Mouse (Mus musculus): ENCODE data around the gene Klra7. TPM values are rescaled to one million over a fixed set of nuclear protein-coding genes. Genes with fewer than 3 reads are reported as not detected.
"Not testable (repeated sequence)": the region's sequence is repeated elsewhere in the genome, so short reads cannot be mapped to it uniquely, and the experiment has no call there.

The Klra7 gene
- not detected in 2 replicates for polyA plus RNA-seq (2015; fragmentation: Nextera tagmentation; extraction: Ambion mirVana)

- ATAC-seq, result no peak
- H3K27me3 ChIP-seq (replicated peaks; ENCODE audit: insufficient read depth, low read length), result no peaks in the 10 kb centered on the region
- no peak within 1 kb of the TSS for H3K27ac ChIP-seq (ENCODE audit: low read length)
- H3K4me2 ChIP-seq (replicated peaks; ENCODE audit: low read depth, low read length), result no peak within 1 kb of the TSS
- no peaks in the 10 kb centered on the region for H3K36me3 ChIP-seq (ENCODE audit: insufficient read depth, low read length)
- no peak within 1 kb of the TSS for H3K9ac ChIP-seq (replicated peaks; ENCODE audit: low read depth)
- no peaks in the 10 kb centered on the region for H3K9me3 ChIP-seq (ENCODE audit: low read length)
- H3K4me1 ChIP-seq (ENCODE audit: insufficient read depth, low read depth, low read length), result no peaks in the 10 kb centered on the region
- no peak for DNase-seq (ENCODE audit: low spot score)
- TF ChIP-seq EP300 (IDR thresholded peaks at IDR 0.05) (no peak), CTCF (IDR thresholded peaks at IDR 0.05) (no peak)
- no peak within 1 kb of the TSS for H3K4me3 ChIP-seq (ENCODE audit: low read depth, low read length)
Measured at GRCm38 (mm10) chr6:130233222-130233621, at the start of gene Klra7. TSS of gene Klra7 (minus strand) at chr6:130233322.

DNA sequence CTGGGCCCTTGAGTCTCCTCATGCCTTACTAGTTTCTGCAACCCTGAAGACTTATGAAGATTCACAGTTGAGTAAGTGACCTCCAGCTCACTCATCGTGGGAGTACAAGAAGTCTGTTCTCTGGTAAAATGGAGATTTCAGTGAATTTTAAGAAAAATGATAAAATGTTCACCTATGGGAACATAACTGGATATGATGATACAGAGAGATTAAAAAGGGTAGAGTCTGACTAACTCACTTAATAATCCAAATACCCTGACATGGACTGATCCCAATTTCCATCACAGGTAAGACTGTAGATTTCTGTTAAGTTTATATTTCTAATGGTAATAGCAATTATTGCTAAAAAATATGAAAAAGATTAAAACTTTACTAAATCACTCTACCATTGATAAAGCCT is 48.7 kb upstream of the Klra7 start, which contains the start of gene Klra10:
Gene Klra10 (minus strand): TSS at position 101 of the 400 bp plus-strand sequence.
- H3K9me3 ChIP-seq (ENCODE audit: low read length); H3K27me3 ChIP-seq (replicated peaks; ENCODE audit: insufficient read depth, low read length); H3K4me1 ChIP-seq (ENCODE audit: insufficient read depth, low read depth, low read length); H3K4me2 ChIP-seq (replicated peaks; ENCODE audit: low read depth, low read length); H3K27ac ChIP-seq (ENCODE audit: low read length); DNase-seq (ENCODE audit: low spot score); H3K36me3 ChIP-seq (ENCODE audit: insufficient read depth, low read length); ATAC-seq; H3K4me3 ChIP-seq (ENCODE audit: low read depth, low read length); H3K9ac ChIP-seq (replicated peaks; ENCODE audit: low read depth): not testable (repeated sequence)
- WGBS, result 68% methylated on average over 1 of the region's 1 CpGs

GRCm38 (mm10) chr6:130255326-130255725 is 22.2 kb upstream of the Klra7 start:
- 83% methylated on average over 2 of the region's 2 CpGs for WGBS
- TF ChIP-seq EP300 (IDR thresholded peaks at IDR 0.05), result no peak
- no peak for TF ChIP-seq CTCF (IDR thresholded peaks at IDR 0.05)
- H3K4me2 ChIP-seq (replicated peaks; ENCODE audit: low read depth, low read length), result no peak overlapping the region
- no peaks in the 10 kb centered on the region for H3K27me3 ChIP-seq (replicated peaks; ENCODE audit: insufficient read depth, low read length)
- H3K4me1 ChIP-seq (ENCODE audit: insufficient read depth, low read depth, low read length), result no peaks in the 10 kb centered on the region
- ATAC-seq (no peak), DNase-seq (ENCODE audit: low spot score) (no peak)
- H3K9ac ChIP-seq (replicated peaks; ENCODE audit: low read depth), result no peak overlapping the region
- H3K36me3 ChIP-seq (ENCODE audit: insufficient read depth, low read length), result no peaks in the 10 kb centered on the region
- no peaks in the 10 kb centered on the region; the same call in 1 of the 2 replicates for H3K9me3 ChIP-seq (ENCODE audit: low read length)
- H3K27ac ChIP-seq (ENCODE audit: low read length), result no peak overlapping the region
- H3K4me3 ChIP-seq (ENCODE audit: low read depth, low read length), result no peak overlapping the region

DNA sequence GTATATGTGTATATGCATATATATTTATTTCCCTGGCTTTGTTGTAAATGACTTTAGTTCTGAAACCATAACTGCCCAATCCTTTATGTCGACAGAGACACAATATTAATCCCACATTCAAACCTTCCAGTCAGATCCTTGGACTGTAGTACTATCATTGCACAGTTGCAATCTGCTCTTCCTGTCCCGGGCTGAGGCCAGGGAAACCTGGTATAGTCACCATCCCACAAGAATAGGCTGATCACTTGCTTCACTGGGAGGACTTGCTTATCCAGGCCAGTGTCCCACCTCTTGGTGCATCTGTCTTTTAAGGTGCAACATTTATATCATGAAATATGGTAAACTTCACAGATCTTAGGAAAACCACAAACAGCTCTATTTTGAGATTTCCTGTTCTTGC is 4.4 kb upstream of the Klra7 start:
- DNase-seq (ENCODE audit: low spot score) (no peak), ATAC-seq (no peak)
- TF ChIP-seq CTCF (IDR thresholded peaks at IDR 0.05) (no peak), EP300 (IDR thresholded peaks at IDR 0.05) (no peak)
- H3K27me3 ChIP-seq (replicated peaks; ENCODE audit: insufficient read depth, low read length), result no peaks in the 10 kb centered on the region
- H3K4me1 ChIP-seq (ENCODE audit: insufficient read depth, low read depth, low read length), result no peaks in the 10 kb centered on the region
- no peak overlapping the region for H3K4me3 ChIP-seq (ENCODE audit: low read depth, low read length)
- no peak overlapping the region for H3K4me2 ChIP-seq (replicated peaks; ENCODE audit: low read depth, low read length)
- H3K9ac ChIP-seq (replicated peaks; ENCODE audit: low read depth), result no peak overlapping the region
- no peaks in the 10 kb centered on the region for H3K9me3 ChIP-seq (ENCODE audit: low read length)
- no peaks in the 10 kb centered on the region for H3K36me3 ChIP-seq (ENCODE audit: insufficient read depth, low read length)
- H3K27ac ChIP-seq (ENCODE audit: low read length), result no peak overlapping the region
- 62% methylated on average over 2 of the region's 2 CpGs for WGBS

DNA sequence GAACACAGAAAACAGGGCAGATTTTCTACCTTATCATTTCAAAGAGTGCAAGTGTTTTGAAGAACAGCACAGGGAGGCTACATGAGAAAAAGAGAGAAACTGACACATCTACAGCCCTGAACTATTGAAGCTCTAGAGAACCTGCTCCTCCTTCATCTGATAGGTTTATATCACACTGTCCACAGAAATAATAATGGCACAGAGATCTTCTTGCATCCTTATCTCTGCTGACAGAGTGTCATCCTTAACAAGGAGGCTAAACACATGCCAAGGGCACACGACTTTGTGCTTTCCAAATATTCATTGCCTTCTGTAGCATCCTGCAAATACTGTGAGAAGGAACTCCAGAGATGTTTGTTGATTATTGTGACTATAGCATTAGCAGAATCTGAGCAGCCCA is 3.5 kb upstream of the Klra7 start:
- H3K4me3 ChIP-seq (ENCODE audit: low read depth, low read length), result no peak overlapping the region
- TF ChIP-seq EP300 (IDR thresholded peaks at IDR 0.05) (no peak), CTCF (IDR thresholded peaks at IDR 0.05) (no peak)
- H3K4me1 ChIP-seq (ENCODE audit: insufficient read depth, low read depth, low read length), result no peaks in the 10 kb centered on the region
- 29% methylated on average over 1 of the region's 1 CpGs for WGBS
- no peak overlapping the region for H3K9ac ChIP-seq (replicated peaks; ENCODE audit: low read depth)
- H3K36me3 ChIP-seq (ENCODE audit: insufficient read depth, low read length), result no peaks in the 10 kb centered on the region
- H3K9me3 ChIP-seq (ENCODE audit: low read length), result no peaks in the 10 kb centered on the region
- H3K27ac ChIP-seq (ENCODE audit: low read length), result no peak overlapping the region
- no peak overlapping the region for H3K4me2 ChIP-seq (replicated peaks; ENCODE audit: low read depth, low read length)
- H3K27me3 ChIP-seq (replicated peaks; ENCODE audit: insufficient read depth, low read length), result no peaks in the 10 kb centered on the region
- no peak for DNase-seq (ENCODE audit: low spot score)
- no peak for ATAC-seq

DNA sequence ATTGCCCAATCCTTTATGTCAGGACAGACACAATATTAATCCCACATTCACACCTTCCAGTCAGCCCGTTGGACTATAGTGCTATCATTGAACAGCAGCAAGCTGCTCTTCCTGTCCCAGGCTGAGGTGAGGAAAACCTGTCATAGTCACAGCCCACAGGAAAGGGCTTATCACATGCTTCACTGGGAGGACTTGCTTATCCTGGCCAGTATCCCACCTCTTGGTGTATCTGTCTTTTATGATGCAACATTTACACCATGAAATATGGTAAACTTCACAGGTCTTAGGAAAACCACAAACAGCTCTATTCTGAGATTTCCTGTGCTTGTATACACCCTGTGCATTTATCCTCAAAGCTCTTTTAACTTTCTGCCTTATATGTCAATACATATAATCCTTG is 35.7 kb downstream of the Klra7 start:
- not testable (repeated sequence) for H3K27ac ChIP-seq (ENCODE audit: low read length); DNase-seq (ENCODE audit: low spot score); H3K4me2 ChIP-seq (replicated peaks; ENCODE audit: low read depth, low read length); H3K4me1 ChIP-seq (ENCODE audit: insufficient read depth, low read depth, low read length); H3K4me3 ChIP-seq (ENCODE audit: low read depth, low read length); ATAC-seq; H3K9ac ChIP-seq (replicated peaks; ENCODE audit: low read depth); H3K27me3 ChIP-seq (replicated peaks; ENCODE audit: insufficient read depth, low read length); H3K9me3 ChIP-seq (ENCODE audit: low read length); H3K36me3 ChIP-seq (ENCODE audit: insufficient read depth, low read length)
- 93% methylated on average over 1 of the region's 1 CpGs for WGBS

DNA sequence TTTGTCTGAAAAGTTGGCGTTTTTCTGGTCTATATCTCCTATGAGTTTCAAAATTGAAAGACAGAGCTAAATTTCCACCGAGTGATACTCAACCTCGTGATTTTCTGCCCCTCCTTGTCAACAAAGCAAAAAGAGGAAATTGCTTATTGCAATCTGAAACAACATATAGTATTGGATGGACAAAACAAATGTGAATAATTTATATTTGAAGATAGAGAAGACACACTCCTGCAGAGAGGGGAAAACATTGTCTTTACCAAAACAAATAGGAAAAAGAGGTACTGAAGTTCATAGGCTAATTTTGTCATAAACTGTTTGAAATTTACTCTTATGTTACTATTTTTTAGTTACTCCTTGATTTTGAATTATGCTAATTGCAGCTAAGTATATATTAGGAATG is 40.1 kb downstream of the Klra7 start, which contains the start of gene Klra9:
Gene Klra9 (minus strand): TSS at position 101 of the 400 bp plus-strand sequence.
- not testable (repeated sequence) for H3K36me3 ChIP-seq (ENCODE audit: insufficient read depth, low read length); DNase-seq (ENCODE audit: low spot score); H3K9me3 ChIP-seq (ENCODE audit: low read length); H3K9ac ChIP-seq (replicated peaks; ENCODE audit: low read depth); H3K4me1 ChIP-seq (ENCODE audit: insufficient read depth, low read depth, low read length); H3K4me2 ChIP-seq (replicated peaks; ENCODE audit: low read depth, low read length); H3K27me3 ChIP-seq (replicated peaks; ENCODE audit: insufficient read depth, low read length); H3K27ac ChIP-seq (ENCODE audit: low read length); H3K4me3 ChIP-seq (ENCODE audit: low read depth, low read length); ATAC-seq
- 51% methylated on average over 3 of the region's 3 CpGs for WGBS

Other genes starting within 250 kb of the Klra7 start
- not detected in 2 replicates for gene Klra6, start 206.4 kb downstream of the Klra7 start, polyA plus RNA-seq (2015; fragmentation: Nextera tagmentation; extraction: Ambion mirVana)
- gene Klra4, start 166.1 kb downstream of the Klra7 start, polyA plus RNA-seq (2015; fragmentation: Nextera tagmentation; extraction: Ambion mirVana), result not detected in 2 replicates
- not detected in 2 replicates for gene Klra8, start 103.4 kb downstream of the Klra7 start, polyA plus RNA-seq (2015; fragmentation: Nextera tagmentation; extraction: Ambion mirVana)
- not detected in 2 replicates for gene Klra9, start 40.2 kb downstream of the Klra7 start, polyA plus RNA-seq (2015; fragmentation: Nextera tagmentation; extraction: Ambion mirVana)
- gene Klra10, start 48.6 kb upstream of the Klra7 start, polyA plus RNA-seq (2015; fragmentation: Nextera tagmentation; extraction: Ambion mirVana), result not detected in 2 replicates
- gene Klra3, start 104.3 kb upstream of the Klra7 start, polyA plus RNA-seq (2015; fragmentation: Nextera tagmentation; extraction: Ambion mirVana), result not detected in 2 replicates
- gene Klra1, start 153.6 kb upstream of the Klra7 start, polyA plus RNA-seq (2015; fragmentation: Nextera tagmentation; extraction: Ambion mirVana), result not detected in 2 replicates

Data from lung, postnatal 0 days (tissue).